Mouse (Mus musculus): Measurements from ENCODE around the gene Cflar. TPM values are rescaled to one million over a fixed set of nuclear protein-coding genes. Genes with fewer than 3 reads are reported as not detected.

The Cflar gene
- total RNA-seq, 2 experiments from 2014 or later: 25.1 to 30.1 TPM

DNA sequence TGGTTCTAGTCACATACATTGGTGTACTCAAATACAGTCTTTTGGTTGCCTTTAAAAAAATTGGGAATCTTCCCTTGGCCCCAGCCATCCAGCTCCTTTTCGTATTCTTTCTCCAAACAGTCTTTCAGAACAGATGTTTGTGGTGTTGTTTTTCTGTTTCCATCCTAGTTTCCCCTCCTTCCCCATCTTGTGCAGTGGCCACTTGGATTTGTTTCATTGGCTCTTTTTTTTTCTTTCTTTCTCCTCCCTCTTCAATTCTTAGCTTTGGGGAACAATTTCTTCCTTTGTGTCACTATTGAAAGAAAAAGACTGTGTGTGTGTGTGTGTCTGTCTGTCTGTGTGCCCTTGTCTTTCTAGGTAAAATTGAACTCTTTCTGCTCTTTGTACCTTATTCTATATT lies 3.1 kb downstream of the Cflar start:
- H3K27ac ChIP-seq: peak overlapping the region; percentile 93; the same call in 1 of the 2 replicates
- intact Hi-C loops (cut with DNase I): no loop called here
- no peak for TF ChIP-seq CTCF (IDR thresholded peaks at IDR 0.05)
- H3K4me3 ChIP-seq: peak overlapping the region; percentile 58
- DNase-seq (ENCODE audit: extremely low spot score in 1 of 2, low spot score in 2 of 2): no peak

DNA sequence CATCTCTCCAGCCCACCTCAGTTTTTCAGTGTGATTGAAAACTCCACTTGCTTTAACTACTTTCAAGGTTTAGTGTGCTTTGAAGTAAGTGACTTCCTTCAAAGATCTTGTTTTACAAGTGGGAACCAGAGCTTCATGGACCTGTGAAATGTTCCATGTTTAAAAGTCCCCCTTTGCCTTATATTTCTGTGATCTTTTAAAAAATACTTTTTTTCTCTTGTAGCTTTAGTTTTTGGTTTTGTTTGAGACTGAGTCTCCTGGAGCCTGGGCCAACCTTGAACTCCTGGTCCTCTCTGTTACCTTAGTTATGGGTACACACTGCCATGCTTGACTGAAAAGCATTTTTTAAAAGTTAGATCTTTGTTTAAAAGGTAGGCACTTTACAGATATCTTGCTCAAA lies 4.2 kb downstream of the Cflar start:
- intact Hi-C loops (cut with DNase I): no loop called here
- DNase-seq (ENCODE audit: extremely low spot score in 1 of 2, low spot score in 2 of 2): no peak
- H3K27ac ChIP-seq: no peak overlapping the region
- H3K4me3 ChIP-seq: no peak overlapping the region
- TF ChIP-seq CTCF (IDR thresholded peaks at IDR 0.05): no peak

- no peak overlapping the region for H3K27ac ChIP-seq
- intact Hi-C loops (cut with DNase I): no loop called here
- DNase-seq (ENCODE audit: extremely low spot score in 1 of 2, low spot score in 2 of 2): no peak
- H3K4me3 ChIP-seq: no peak overlapping the region
- TF ChIP-seq CTCF (IDR thresholded peaks at IDR 0.05): no peak
Observed at GRCm38 (mm10) chr1:58716162-58716882, 5.0 kb downstream of the Cflar start.

- no peak overlapping the region for H3K4me3 ChIP-seq
- no peak overlapping the region for H3K27ac ChIP-seq
- intact Hi-C loops (cut with DNase I): no loop called here
- no peak for TF ChIP-seq CTCF (IDR thresholded peaks at IDR 0.05)
- DNase-seq (ENCODE audit: extremely low spot score in 1 of 2, low spot score in 2 of 2): no peak
Observed at GRCm38 (mm10) chr1:58716883-58717220, 5.5 kb downstream of the Cflar start.

DNA sequence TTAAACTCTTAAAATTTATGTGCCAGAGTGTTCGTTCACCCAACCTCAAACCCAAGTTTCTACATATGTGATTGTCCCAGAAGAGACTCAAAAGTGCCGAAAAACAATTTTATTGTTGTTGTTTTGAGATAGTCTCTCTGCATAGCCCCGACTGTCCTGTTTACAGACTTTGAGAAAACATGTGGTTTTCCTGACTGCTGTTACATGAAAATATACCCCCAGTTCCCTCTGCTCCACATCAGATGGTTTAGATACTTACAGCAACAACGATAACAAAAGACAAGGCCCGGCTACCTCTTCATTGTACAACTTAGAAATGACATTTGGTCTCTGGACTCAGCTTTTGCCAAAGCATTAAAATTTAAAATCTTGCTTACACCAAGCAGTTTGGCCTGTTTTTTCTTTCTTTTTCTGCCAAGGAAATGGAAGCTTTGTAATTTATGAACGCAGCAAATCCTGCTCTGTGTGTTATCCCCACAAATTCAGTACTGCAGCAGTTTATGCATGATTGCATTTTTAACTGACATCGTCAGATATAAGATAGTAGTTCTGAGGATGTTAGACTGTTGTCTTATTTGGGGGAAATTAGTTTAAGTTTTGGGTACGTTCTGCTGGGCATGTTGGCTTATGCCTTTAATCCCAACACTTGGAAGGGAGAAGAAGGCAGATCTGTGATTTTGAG lies 6.4 kb downstream of the Cflar start:
- Histone ChIP-seq H3K4me3 (no peak overlapping the region), H3K27ac (no peak overlapping the region)
- intact Hi-C loops (cut with DNase I): no loop called here
- TF ChIP-seq CTCF (IDR thresholded peaks at IDR 0.05): no peak
- DNase-seq (ENCODE audit: extremely low spot score in 1 of 2, low spot score in 2 of 2): no peak

GRCm38 (mm10) chr1:58719356-58719945 lies 8.1 kb downstream of the Cflar start:
- Histone ChIP-seq H3K27ac (no peak overlapping the region), H3K4me3 (no peak overlapping the region)
- no peak for TF ChIP-seq CTCF (IDR thresholded peaks at IDR 0.05)
- DNase-seq (ENCODE audit: extremely low spot score in 1 of 2, low spot score in 2 of 2): no peak
- intact Hi-C loops (cut with DNase I): no loop called here

DNA sequence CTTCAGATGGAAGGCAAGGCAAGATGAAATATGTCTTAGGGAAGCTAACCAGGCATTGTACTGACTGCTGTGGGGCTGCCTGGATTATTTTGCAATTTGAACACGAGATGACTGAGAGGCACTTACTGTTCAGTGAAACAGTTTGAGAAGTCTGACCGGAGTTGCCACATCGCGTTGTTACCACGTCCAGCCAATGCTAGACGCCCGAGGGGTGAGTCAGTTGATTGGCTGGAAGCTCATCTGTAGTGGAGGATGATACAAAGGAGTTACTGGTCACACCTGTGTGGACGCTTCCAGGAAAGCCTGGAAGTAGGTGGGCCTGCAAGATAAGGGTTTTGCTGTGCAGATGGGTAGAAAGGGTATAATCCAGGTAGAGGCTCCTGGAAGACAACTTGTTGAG lies 8.8 kb downstream of the Cflar start:
- DNase-seq (ENCODE audit: extremely low spot score in 1 of 2, low spot score in 2 of 2): no peak
- H3K27ac ChIP-seq: no peak overlapping the region
- intact Hi-C loops (cut with DNase I): no loop called here
- TF ChIP-seq CTCF (IDR thresholded peaks at IDR 0.05): no peak
- no peak overlapping the region for H3K4me3 ChIP-seq

GRCm38 (mm10) chr1:58720988-58721387 lies 9.7 kb downstream of the Cflar start:
- no peak overlapping the region for H3K27ac ChIP-seq
- DNase-seq (ENCODE audit: extremely low spot score in 1 of 2, low spot score in 2 of 2): no peak
- H3K4me3 ChIP-seq: no peak overlapping the region
- intact Hi-C loops (cut with DNase I): no loop called here
- no peak for TF ChIP-seq CTCF (IDR thresholded peaks at IDR 0.05)

DNA sequence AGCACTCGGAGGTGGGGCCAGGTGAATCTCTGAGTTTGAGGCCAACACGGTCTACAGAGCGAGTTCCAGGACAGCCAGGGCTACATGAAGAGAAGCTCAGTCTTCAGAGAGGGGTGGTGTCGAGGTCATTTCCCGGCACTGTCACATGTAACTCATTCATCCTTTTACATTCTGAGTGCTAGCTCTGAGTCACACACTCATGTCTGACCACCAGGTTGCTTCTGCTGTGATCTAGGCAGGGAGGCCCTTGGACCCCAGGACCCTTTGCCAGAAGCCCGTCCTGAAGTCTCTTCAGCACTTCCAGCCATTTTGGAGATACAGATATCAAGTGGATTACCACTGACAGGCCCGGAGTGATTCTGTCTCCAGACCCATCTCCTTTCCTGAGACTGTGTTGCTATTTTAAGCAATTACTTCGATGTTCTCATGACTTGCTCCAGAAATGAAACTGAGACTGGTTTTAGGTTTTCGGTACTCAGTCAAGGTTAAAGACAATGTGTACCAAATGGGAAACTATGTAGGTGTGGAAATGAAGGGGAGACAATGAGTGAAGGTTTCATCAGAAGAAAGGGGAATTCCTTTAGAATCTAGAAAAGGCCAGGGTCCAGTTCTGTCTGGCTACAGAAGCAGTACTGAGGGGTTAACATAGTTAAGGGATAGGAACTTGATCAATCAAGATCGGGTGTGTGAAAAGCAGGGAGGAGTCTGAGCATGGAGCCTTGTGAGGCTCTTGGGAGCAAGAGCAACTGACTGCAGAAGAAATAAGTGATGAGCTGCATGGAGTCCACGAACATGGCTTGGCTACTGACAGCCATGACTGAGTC lies 11.0 kb downstream of the Cflar start:
- no peak for TF ChIP-seq CTCF (IDR thresholded peaks at IDR 0.05)
- intact Hi-C loops (cut with DNase I): no loop called here
- no peak overlapping the region for H3K27ac ChIP-seq

GRCm38 (mm10) chr1:58723062-58723808 lies 11.9 kb downstream of the Cflar start:
- Histone ChIP-seq H3K4me3 (no peak overlapping the region), H3K27ac (no peak overlapping the region; the same call in 1 of the 2 replicates)
- TF ChIP-seq CTCF (IDR thresholded peaks at IDR 0.05): no peak

More for the DNA sequence above, 11.0 kb downstream of the Cflar start:
- DNase-seq (ENCODE audit: extremely low spot score in 1 of 2, low spot score in 2 of 2): no peak
- H3K4me3 ChIP-seq: no peak overlapping the region

DNA sequence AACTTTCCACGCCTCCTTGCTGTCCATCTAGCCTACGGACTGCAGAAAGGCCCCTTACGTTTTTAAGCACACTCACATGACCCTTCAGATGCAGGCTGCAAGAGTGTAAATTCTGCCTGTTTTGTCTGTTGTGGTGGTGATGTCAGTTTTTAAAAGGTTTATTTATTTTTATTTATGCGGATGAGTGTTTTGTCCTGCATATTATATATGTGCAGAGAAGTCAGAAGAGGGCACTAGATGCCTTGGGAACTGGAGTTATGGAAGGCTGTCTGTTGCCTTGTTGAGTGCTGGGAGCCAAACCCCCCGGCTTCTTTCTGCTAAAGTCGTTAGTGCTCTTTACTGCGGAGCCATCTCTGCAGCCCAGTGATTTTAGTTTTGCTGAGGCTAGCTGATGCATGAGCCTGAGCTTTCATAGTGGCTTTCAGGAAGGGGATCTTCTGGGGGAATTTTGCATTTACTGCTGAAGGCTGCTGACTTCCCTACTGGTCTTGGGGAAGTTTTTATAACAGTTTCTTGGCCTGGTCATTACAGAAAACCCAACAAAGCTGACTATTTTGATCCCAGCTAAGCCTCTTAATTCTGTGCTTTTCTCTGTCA lies 12.6 kb downstream of the Cflar start:
- no peak overlapping the region; the same call in 1 of the 2 replicates for H3K27ac ChIP-seq
- no peak for DNase-seq (ENCODE audit: extremely low spot score in 1 of 2, low spot score in 2 of 2)
- intact Hi-C loops (cut with DNase I): no loop called here
- TF ChIP-seq CTCF (IDR thresholded peaks at IDR 0.05): no peak; the same call in 1 of the 2 replicates
- no peak overlapping the region for H3K4me3 ChIP-seq

More at GRCm38 (mm10) chr1:58723062-58723808, 11.9 kb downstream of the Cflar start:
- intact Hi-C loops (cut with DNase I): no loop called here
- no peak for DNase-seq (ENCODE audit: extremely low spot score in 1 of 2, low spot score in 2 of 2)

All from left cerebral cortex, adult 2 months (tissue).